Mouse (Mus musculus) hindlimb bud, embryonic 11.5 days (tissue): ENCODE measurements at regions not wholly inside any gene's neighbourhood (a gene's known extent, or its start where the extent isn't known, plus 50 kb on each side); places are given as distances from the start of the nearest gene placed in this dataset.

Experiments
- DNase-seq: peaks from one replicate; pipeline ENCODE4 v3.0.0-alpha.2; 2012; ENCODE audit warnings: low read depth, low spot score; ENCODE audit errors: extremely low spot score

DNA sequence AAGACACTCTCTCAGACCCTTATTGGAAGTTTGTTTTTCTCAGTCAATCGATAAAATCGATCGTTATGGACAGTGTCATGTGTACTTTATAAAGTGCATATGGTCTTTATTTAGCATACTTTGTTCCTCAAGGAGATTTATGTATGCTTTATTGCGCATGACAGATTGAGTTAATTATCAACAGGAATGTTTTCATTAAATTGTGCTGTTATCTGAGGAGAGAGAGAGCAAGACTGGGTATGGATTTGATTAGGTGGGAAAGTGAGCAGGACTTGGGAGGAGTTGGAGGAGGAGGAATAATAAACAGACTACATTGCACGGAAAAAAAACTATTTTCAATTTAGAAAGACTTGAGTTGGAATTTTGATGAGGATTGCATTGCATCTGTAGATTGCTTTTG is 183.8 kb upstream of the Sstr1 start:
- DNase-seq, result peak; percentile 26

DNA sequence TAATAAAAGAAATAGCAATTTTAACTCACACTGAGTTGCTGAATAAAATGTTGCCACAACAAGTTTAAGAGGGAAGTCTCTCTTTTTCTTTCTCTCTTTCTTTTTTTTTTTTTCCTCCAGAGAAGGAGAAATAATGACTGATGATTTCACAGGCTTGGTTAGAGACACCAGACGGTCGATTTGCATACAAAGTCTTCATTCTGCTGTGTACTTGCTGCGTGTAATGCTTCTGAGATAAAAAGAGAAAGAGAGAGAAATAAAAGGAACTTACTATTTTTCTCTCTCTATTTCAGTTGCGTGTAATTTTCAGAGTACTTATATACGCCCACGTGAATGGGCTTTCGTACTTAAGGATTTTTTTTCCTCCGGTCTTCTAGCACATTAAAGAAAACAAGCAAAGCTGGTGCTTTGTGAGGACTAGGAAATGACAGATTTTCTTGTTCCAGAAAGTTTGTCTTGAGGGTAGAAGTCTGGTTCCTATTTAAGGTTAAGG is 155.2 kb upstream of the Sstr1 start:
- no peak for DNase-seq

DNA sequence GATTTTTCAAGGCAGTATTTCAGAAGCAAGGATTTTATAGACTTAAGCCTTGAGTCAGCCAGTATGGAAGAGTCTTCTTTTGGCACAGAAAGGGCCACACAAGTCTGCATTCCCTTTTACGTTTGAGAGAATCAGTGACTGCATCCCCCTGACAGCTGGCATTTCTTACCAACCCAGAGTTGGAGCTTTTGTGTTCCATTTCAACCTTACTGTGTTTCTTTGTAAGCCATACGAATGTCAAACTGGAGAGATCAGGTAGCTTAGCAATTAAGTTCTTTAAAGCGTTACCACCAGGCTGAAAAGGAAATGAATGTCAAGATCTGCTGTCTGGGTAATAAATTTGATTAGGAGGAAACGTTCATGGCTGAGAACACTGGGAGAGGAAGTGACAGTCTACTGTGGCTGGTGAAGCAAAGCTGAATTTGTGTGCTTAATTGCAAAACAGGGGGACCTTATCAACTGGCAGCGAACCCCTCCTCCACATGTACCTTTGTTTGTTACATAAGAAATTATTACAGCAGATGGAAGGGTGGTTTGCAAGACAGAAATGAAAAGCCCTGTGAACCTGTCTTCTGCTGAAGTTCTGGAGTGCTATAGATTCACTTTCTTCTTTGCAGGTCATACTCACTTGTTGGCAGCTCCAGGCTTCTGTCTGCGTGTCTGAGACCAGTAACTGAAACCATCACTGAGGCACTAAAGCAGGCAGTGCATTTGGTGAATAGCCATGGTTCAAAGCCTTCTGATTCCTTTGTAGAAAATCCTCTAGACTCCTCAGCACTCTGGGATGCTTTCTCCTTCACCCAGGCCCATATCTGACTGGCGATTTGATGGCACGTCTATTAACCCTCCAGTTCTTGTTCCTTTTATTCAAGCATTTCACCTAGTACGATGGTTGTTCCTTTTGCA is 144.0 kb upstream of the Sstr1 start:
- DNase-seq, result peak; percentile 91

DNA sequence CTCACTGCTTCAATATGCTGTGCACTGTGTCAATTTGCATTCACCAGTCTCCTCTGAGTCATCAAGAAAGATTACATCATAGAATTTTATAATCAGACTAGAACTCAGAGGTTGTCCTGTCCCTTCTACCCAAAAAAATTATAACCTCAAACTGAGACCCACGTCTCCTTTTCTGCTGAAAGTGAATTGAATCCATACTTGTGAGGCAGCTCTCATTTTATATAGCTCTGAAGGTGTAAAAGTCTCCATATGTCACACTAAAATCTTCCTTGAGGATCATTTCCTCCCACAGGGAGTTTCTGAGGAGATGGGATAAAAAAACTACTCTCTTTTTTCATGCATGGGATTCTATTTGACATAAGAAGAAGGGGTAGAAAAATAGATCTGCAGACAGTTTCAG is 124.3 kb upstream of the Sstr1 start:
- no peak for DNase-seq

DNA sequence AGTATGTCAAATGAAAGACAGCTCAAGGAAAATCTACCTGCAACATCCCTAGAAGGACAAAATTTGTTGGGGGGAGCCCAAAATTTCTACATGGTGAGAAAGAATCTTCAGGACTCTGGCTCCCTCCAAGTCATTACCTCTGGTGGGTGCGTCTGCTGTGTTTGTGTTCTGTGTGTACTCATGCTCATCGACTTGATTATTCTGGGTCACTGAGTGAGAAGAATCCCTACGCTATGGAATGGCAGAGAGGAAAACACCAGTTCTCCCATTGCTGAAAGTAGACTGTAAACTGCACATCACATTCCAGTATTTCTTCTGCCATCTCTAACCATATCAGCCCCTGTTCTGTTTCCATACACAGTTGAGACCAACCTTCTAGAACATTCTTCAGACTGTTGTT is 98.9 kb upstream of the Sstr1 start:
- no peak for DNase-seq

DNA sequence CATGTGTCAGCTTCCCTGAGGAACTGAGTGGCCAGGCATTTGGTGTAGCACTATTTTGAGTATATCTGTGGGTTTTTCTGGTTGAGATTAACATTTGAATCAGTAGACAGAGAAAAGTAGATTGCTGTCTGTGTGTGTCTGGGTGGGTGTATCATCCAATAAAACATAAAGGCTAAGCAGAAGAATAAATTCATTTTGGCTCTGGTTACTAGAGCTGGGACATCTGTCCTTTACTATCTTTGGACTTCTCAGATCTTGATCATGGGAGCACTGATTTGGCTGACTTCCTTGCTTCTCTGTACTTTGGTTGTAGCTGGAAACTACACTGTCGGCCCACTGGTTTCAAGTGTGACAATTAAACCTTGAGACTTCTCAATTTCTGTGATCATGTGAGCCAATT is 72.5 kb upstream of the Sstr1 start:
- no peak for DNase-seq

DNA sequence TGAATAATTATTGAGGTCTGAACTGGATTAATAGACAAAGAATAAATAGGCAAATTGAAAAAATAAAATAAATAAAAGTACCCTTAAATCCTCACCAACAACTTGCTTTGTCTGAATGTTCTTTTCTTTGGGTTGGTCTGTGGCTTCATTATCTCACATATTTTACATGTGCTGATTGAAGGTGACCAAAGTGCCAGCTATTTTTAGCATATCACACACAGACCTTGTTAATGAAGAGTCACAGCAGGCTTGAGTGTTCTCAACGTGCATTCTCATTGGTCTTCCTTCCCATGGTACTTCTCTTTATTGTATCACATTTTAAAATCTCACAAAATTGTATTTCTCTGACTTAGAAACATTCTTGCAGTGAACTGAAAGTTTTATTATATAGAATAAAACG is 59.7 kb upstream of the Sstr1 start:
- DNase-seq, result no peak
